Mouse (Mus musculus) heart, postnatal 0 days (tissue): ENCODE measurements around the gene Nifk.
A peak's percentile ranks its signal among the peaks of the same experiment; 100 is the strongest.

Experiments used
- CTCF ChIP-seq: IDR thresholded peaks from 2 replicates; pipeline ENCODE4 v1.5.1; 2016; ENCODE audit warnings: antibody characterized with exemption, control low read depth, low read depth
- EP300 ChIP-seq: IDR thresholded peaks from 2 replicates; pipeline ENCODE4 v1.6.1; 2016; ENCODE audit warnings: antibody characterized with exemption, low read depth

GRCm38 (mm10) chr1:118320696-118321095, 943 bp upstream of the Nifk start:
- TF ChIP-seq EP300 = no peak
- TF ChIP-seq CTCF = peak; percentile 48
